11 mouse cellular contexts compared by ENCODE assay signal in genomic region chr10:42056486-42057230, GRCm38 (mm10). TPM values are rescaled to one million over a fixed set of nuclear protein-coding genes. Genes with fewer than 3 reads are reported as not detected.
A peak's percentile ranks its signal among the peaks of the same experiment; 100 is the strongest.
DNase-seq lines count a peak whose midpoint lies in the region; ATAC-seq lines count a peak whose summit lies in the region.
"Had no signal": no experiment of that assay in that cellular context is flagged by ENCODE, and none has a peak within 500 bp of the region (broad histone marks: within the 10 kb centered on the region; RNA-seq: fewer than 3 reads in every experiment).

No protein-coding gene starts in this region.

- H3K9ac ChIP-seq in heart, embryonic 13.5 days = no peak overlapping the region
- no peak overlapping the region for H3K9ac ChIP-seq in neural tube, embryonic 12.5 days
- no peak overlapping the region for H3K9ac ChIP-seq in neural tube, embryonic 15.5 days (replicated peaks)
- H3K9ac ChIP-seq in liver, embryonic 16.5 days (ENCODE audit: low read depth, low read length) = no peak overlapping the region
- H3K9ac ChIP-seq: hindbrain, embryonic 15.5 days had no signal

- no peak for DNase-seq in heart, adult 18-20 months
- DNase-seq in induced T-regulatory cell, adult 2 months (ENCODE audit: low read depth) = peak; percentile 23
- no peak for DNase-seq in right cerebral cortex, adult 2 months (ENCODE audit: low spot score in 2 of 2)
- DNase-seq in adrenal gland, postnatal 14 days = no peak
- DNase-seq: adrenal gland, postnatal 10 days; right cerebral cortex, postnatal 25 days had no signal

- H3K4me1 ChIP-seq in heart, embryonic 13.5 days = peaks cover 26% of the 10 kb centered on the region
- peaks cover 3% of the 10 kb centered on the region for H3K4me1 ChIP-seq in neural tube, embryonic 12.5 days
- peaks cover 7% of the 10 kb centered on the region; the same call in 1 of the 2 replicates for H3K4me1 ChIP-seq in neural tube, embryonic 15.5 days
- H3K4me1 ChIP-seq in liver, embryonic 16.5 days (ENCODE audit: control insufficient read depth, low read depth, low read length) = peaks cover 28% of the 10 kb centered on the region
- H3K4me1 ChIP-seq: hindbrain, embryonic 15.5 days had no signal

- no peaks in the 10 kb centered on the region for H3K27me3 ChIP-seq in heart, embryonic 13.5 days (replicated peaks)
- no peaks in the 10 kb centered on the region for H3K27me3 ChIP-seq in neural tube, embryonic 12.5 days (replicated peaks)
- H3K27me3 ChIP-seq in neural tube, embryonic 15.5 days (replicated peaks) = no peaks in the 10 kb centered on the region
- H3K27me3 ChIP-seq in liver, embryonic 16.5 days (ENCODE audit: control insufficient read depth, insufficient read depth, low read depth, low read length) = no peaks in the 10 kb centered on the region
- H3K27me3 ChIP-seq: hindbrain, embryonic 15.5 days had no signal

- no peak overlapping the region for H3K4me3 ChIP-seq in heart, embryonic 13.5 days
- no peak overlapping the region for H3K4me3 ChIP-seq in neural tube, embryonic 12.5 days
- H3K4me3 ChIP-seq in neural tube, embryonic 15.5 days (replicated peaks) = no peak overlapping the region
- no peak overlapping the region for H3K4me3 ChIP-seq in liver, embryonic 16.5 days (ENCODE audit: low read depth, low read length)
- H3K4me3 ChIP-seq: hindbrain, embryonic 15.5 days had no signal

- WGBS in heart, embryonic 13.5 days = 78% methylated on average over 18 of the region's 18 CpGs
- WGBS in neural tube, embryonic 12.5 days = 81% methylated on average over 18 of the region's 18 CpGs
- WGBS in neural tube, embryonic 15.5 days = 86% methylated on average over 18 of the region's 18 CpGs
- 47% methylated on average over 18 of the region's 18 CpGs for WGBS in liver, embryonic 16.5 days (ENCODE audit: insufficient replicate concordance)

- no peaks in the 10 kb centered on the region for H3K9me3 ChIP-seq in heart, embryonic 13.5 days
- H3K9me3 ChIP-seq in neural tube, embryonic 12.5 days = no peaks in the 10 kb centered on the region
- no peaks in the 10 kb centered on the region for H3K9me3 ChIP-seq in neural tube, embryonic 15.5 days (replicated peaks)
- H3K9me3 ChIP-seq in liver, embryonic 16.5 days (replicated peaks; ENCODE audit: control insufficient read depth, low read length) = no peaks in the 10 kb centered on the region
- H3K9me3 ChIP-seq: hindbrain, embryonic 15.5 days had no signal

- no peak overlapping the region for H3K27ac ChIP-seq in heart, embryonic 13.5 days (replicated peaks)
- H3K27ac ChIP-seq in neural tube, embryonic 12.5 days = no peak overlapping the region
- H3K27ac ChIP-seq in neural tube, embryonic 15.5 days (replicated peaks) = no peak overlapping the region
- peak overlapping the region; percentile 16; the same call in 1 of the 2 replicates for H3K27ac ChIP-seq in liver, embryonic 16.5 days (ENCODE audit: low read length)
- H3K27ac ChIP-seq: hindbrain, embryonic 15.5 days had no signal

- peak overlapping the region; percentile 46; the same call in 1 of the 2 replicates for H3K4me2 ChIP-seq in heart, embryonic 13.5 days
- 0 out of 2 replicates have a peak overlapping the region, but pooled peaks have one; percentile 27 for H3K4me2 ChIP-seq in neural tube, embryonic 12.5 days (replicated peaks)
- no peak overlapping the region for H3K4me2 ChIP-seq in neural tube, embryonic 15.5 days
- peak overlapping the region; percentile 59 for H3K4me2 ChIP-seq in liver, embryonic 16.5 days (ENCODE audit: low read depth, low read length)
- H3K4me2 ChIP-seq: hindbrain, embryonic 15.5 days had no signal

- no peaks in the 10 kb centered on the region for H3K36me3 ChIP-seq in heart, embryonic 13.5 days
- no peaks in the 10 kb centered on the region for H3K36me3 ChIP-seq in neural tube, embryonic 12.5 days
- H3K36me3 ChIP-seq in neural tube, embryonic 15.5 days = no peaks in the 10 kb centered on the region
- H3K36me3 ChIP-seq in liver, embryonic 16.5 days (ENCODE audit: control insufficient read depth, insufficient read depth) = no peaks in the 10 kb centered on the region
- H3K36me3 ChIP-seq: hindbrain, embryonic 15.5 days had no signal

- no peak for ATAC-seq in heart, embryonic 13.5 days (ENCODE audit: extremely low read depth, insufficient number of reproducible peaks, low FRiP score, low TSS enrichment)
- ATAC-seq in neural tube, embryonic 12.5 days (ENCODE audit: low FRiP score, low read depth) = no peak
- no peak for ATAC-seq in neural tube, embryonic 15.5 days (ENCODE audit: low FRiP score)
- ATAC-seq in liver, embryonic 16.5 days (ENCODE audit: low read depth) = no peak

RNA-seq across cellular contexts. Expression of gene Armc2, which starts 38.4 kb away (rescaled TPM):
- 0.94 and 1.2 TPM in 2 replicates for polyA plus RNA-seq in heart, embryonic 13.5 days (2015; fragmentation: Nextera tagmentation; extraction: Ambion mirVana)
- 10 to 100 TPM; 18.4 to 22.6 TPM for total RNA-seq in heart, adult 18-20 months (2021)
- 1.9 and 3.1 TPM in 2 replicates for polyA plus RNA-seq in neural tube, embryonic 12.5 days (2016; fragmentation: Nextera tagmentation; extraction: Ambion mirVana)
- 7.1 and 10.2 TPM in 2 replicates for polyA plus RNA-seq in neural tube, embryonic 15.5 days (2015; fragmentation: Nextera tagmentation; extraction: Ambion mirVana)
- 0.12 and 0.20 TPM in 2 replicates for polyA plus RNA-seq in liver, embryonic 16.5 days (2015; fragmentation: Nextera tagmentation; extraction: Ambion mirVana)
- 0.74 and 1.4 TPM in 2 replicates for total RNA-seq in adrenal gland, postnatal 14 days (2021)
